Mouse (Mus musculus) forebrain, embryonic 11.5 days (tissue): ENCODE results near the gene Pygo2. TPM values are rescaled to one million over a fixed set of nuclear protein-coding genes. Genes with fewer than 3 reads are reported as not detected.
A peak's percentile ranks its signal among the peaks of the same experiment; 100 is the strongest.

Experiments
- ATAC-seq: fragments of 200-750 bp; cut with Nextera tagmentation; replicated peaks from 2 replicates; pipeline ENCODE4 v1.8.0; 2017; ENCODE audit warnings: moderate TSS enrichment; ENCODE audit not compliant: low FRiP score
- DNase-seq: peaks from one replicate; pipeline ENCODE4 v3.0.0-alpha.2; 2017; ENCODE audit warnings: low spot score
- H3K27ac ChIP-seq: fragments of 300-500 bp; sonication (generic); 2 replicates; pipeline ENCODE4 v1.5.1; 2014; ENCODE audit warnings: low read depth, low read length
- H3K27me3 ChIP-seq: fragments of 300-500 bp; sonication (generic); 2 replicates; pipeline ENCODE4 v1.6.1; 2014; ENCODE audit warnings: mild to moderate bottlenecking, low read length, mixed read lengths; ENCODE audit not compliant: control insufficient read depth, insufficient read depth
- H3K36me3 ChIP-seq: fragments of 300-500 bp; sonication (generic); 2 replicates; pipeline ENCODE4 v1.6.1; 2014; ENCODE audit warnings: mild to moderate bottlenecking, low read length, moderate library complexity, mixed read lengths; ENCODE audit not compliant: control insufficient read depth, insufficient read depth
- H3K4me1 ChIP-seq: fragments of 300-500 bp; sonication (generic); replicated peaks from 2 replicates; pipeline ENCODE4 v1.6.1; 2014; ENCODE audit warnings: low read length, mixed read lengths; ENCODE audit not compliant: control insufficient read depth, insufficient read depth
- H3K4me2 ChIP-seq: fragments of 300-500 bp; sonication (generic); 2 replicates; pipeline ENCODE4 v1.6.1; 2014; ENCODE audit warnings: low read depth, mild to moderate bottlenecking, low read length, moderate library complexity, mixed read lengths; ENCODE audit not compliant: severe bottlenecking
- H3K4me3 ChIP-seq: fragments of 300-500 bp; sonication (generic); 2 replicates; pipeline ENCODE4 v1.5.1; 2014; ENCODE audit warnings: low read depth, low read length
- H3K9ac ChIP-seq: fragments of 300-500 bp; sonication (generic); 2 replicates; pipeline ENCODE4 v1.6.1; 2014; ENCODE audit warnings: low read length
- H3K9me3 ChIP-seq: fragments of 300-500 bp; sonication (generic); 2 replicates; pipeline ENCODE4 v1.6.1; 2016; ENCODE audit warnings: low read length, mixed read lengths; ENCODE audit not compliant: control insufficient read depth
- WGBS: fragments of 180-500 bp; shearing (Covaris S2); extraction: QIAGEN DNeasy Blood & Tissue Kit; methylation state at CpG from one replicate; pipeline ENCODE4 v1.1.7; 2014; 5-methylcytosine and 5-hydroxymethylcytosine counted together
- polyA plus RNA-seq: library from polyadenylated mRNA; unstranded; fragments of >200 nt; fragmentation: Nextera tagmentation; extraction: Ambion mirVana; gene quantifications from 2 replicates; pipeline ENCODE4 v1.2.1, GENCODE M21; 2014

Gene Pygo2
- polyA plus RNA-seq, 1 experiment from 2014 or later = 53.9 TPM

GRCm38 (mm10) chr3:89390699-89391662 lies 39.0 kb upstream of the Pygo2 start:
- Histone ChIP-seq H3K9me3 (no peaks in the 10 kb centered on the region), H3K4me3 (peak overlapping the region; percentile 48), H3K36me3 (no peaks in the 10 kb centered on the region), H3K4me1 (peaks cover 33% of the 10 kb centered on the region), H3K27me3 (peaks cover 2% of the 10 kb centered on the region), H3K4me2 (peak overlapping the region; percentile 99), H3K27ac (no peak overlapping the region), H3K9ac (peak overlapping the region; percentile 65)
- no peak for DNase-seq
- 17% methylated on average over 19 of the region's 19 CpGs for WGBS
- ATAC-seq = no peak

GRCm38 (mm10) chr3:89391663-89392511 lies 38.1 kb upstream of the Pygo2 start:
- Histone ChIP-seq H3K4me3 (peak overlapping the region; percentile 48), H3K9ac (peak overlapping the region; percentile 65), H3K9me3 (no peaks in the 10 kb centered on the region), H3K4me1 (peaks cover 36% of the 10 kb centered on the region), H3K36me3 (no peaks in the 10 kb centered on the region), H3K27me3 (peaks cover 2% of the 10 kb centered on the region), H3K4me2 (peak overlapping the region; percentile 99), H3K27ac (no peak overlapping the region)
- WGBS = under 1% methylated on average over 55 of the region's 56 CpGs
- DNase-seq (peak; percentile 74), ATAC-seq (no peak)

- H3K9ac ChIP-seq = peak overlapping the region; percentile 65
- 0% methylated on average over 20 of the region's 24 CpGs for WGBS
Measured at GRCm38 (mm10) chr3:89392871-89393311, 37.1 kb upstream of the Pygo2 start.

GRCm38 (mm10) chr3:89393605-89394004 lies 36.4 kb upstream of the Pygo2 start:
- WGBS = under 1% methylated on average over 15 of the region's 15 CpGs
- peak overlapping the region; percentile 55 for H3K9ac ChIP-seq

More at GRCm38 (mm10) chr3:89392871-89393311, 37.1 kb upstream of the Pygo2 start:
- DNase-seq (no peak), ATAC-seq (no peak)
- Histone ChIP-seq H3K27me3 (peaks cover 2% of the 10 kb centered on the region), H3K4me1 (peaks cover 36% of the 10 kb centered on the region), H3K4me2 (peak overlapping the region; percentile 99), H3K4me3 (peak overlapping the region; percentile 48), H3K9me3 (no peaks in the 10 kb centered on the region), H3K36me3 (no peaks in the 10 kb centered on the region), H3K27ac (no peak overlapping the region)

GRCm38 (mm10) chr3:89394006-89394893 lies 35.8 kb upstream of the Pygo2 start, which contains the start of gene Zbtb7b:
Zbtb7b (minus strand) TSS chr3:89394776.
- peaks cover 36% of the 10 kb centered on the region for H3K4me1 ChIP-seq
- peak; percentile 81 for DNase-seq
- H3K27ac ChIP-seq = peak within 1 kb of the TSS; percentile 71
- peak within 1 kb of the TSS; percentile 99 for H3K4me2 ChIP-seq
- H3K36me3 ChIP-seq = no peaks in the 10 kb centered on the region
- H3K4me3 ChIP-seq = peak within 1 kb of the TSS; percentile 48
- no peaks in the 10 kb centered on the region for H3K9me3 ChIP-seq
- H3K9ac ChIP-seq = peak within 1 kb of the TSS; percentile 55
- WGBS = under 1% methylated on average over 41 of the region's 42 CpGs
- peaks cover 2% of the 10 kb centered on the region for H3K27me3 ChIP-seq
- peak; percentile 59 for ATAC-seq

More at GRCm38 (mm10) chr3:89393605-89394004, 36.4 kb upstream of the Pygo2 start:
- DNase-seq = peak; percentile 98
- no peaks in the 10 kb centered on the region for H3K9me3 ChIP-seq
- H3K36me3 ChIP-seq = no peaks in the 10 kb centered on the region
- peaks cover 36% of the 10 kb centered on the region for H3K4me1 ChIP-seq
- peak; percentile 94 for ATAC-seq
- peak overlapping the region; percentile 71 for H3K27ac ChIP-seq
- peaks cover 2% of the 10 kb centered on the region for H3K27me3 ChIP-seq
- peak overlapping the region; percentile 99 for H3K4me2 ChIP-seq
- H3K4me3 ChIP-seq = peak overlapping the region; percentile 48

- Histone ChIP-seq H3K4me1 (peaks cover 36% of the 10 kb centered on the region), H3K27ac (no peak overlapping the region), H3K36me3 (no peaks in the 10 kb centered on the region), H3K4me3 (peak overlapping the region; percentile 48), H3K9me3 (no peaks in the 10 kb centered on the region), H3K27me3 (peaks cover 2% of the 10 kb centered on the region), H3K4me2 (peak overlapping the region; percentile 99), H3K9ac (peak overlapping the region; percentile 30; the same call in 1 of the 2 replicates)
- ATAC-seq = no peak; the same call in 1 of the 2 replicates
- peak; percentile 90 for DNase-seq
- 0% methylated on average over 12 of the region's 12 CpGs for WGBS
Measured at GRCm38 (mm10) chr3:89394894-89395256, 35.1 kb upstream of the Pygo2 start.

- no peak for ATAC-seq
- Histone ChIP-seq H3K9ac (peak overlapping the region; percentile 30; the same call in 1 of the 2 replicates), H3K4me3 (peak overlapping the region; percentile 48), H3K4me1 (peaks cover 36% of the 10 kb centered on the region), H3K27ac (no peak overlapping the region), H3K36me3 (no peaks in the 10 kb centered on the region), H3K9me3 (no peaks in the 10 kb centered on the region), H3K4me2 (peak overlapping the region; percentile 99), H3K27me3 (peaks cover 2% of the 10 kb centered on the region)
- DNase-seq = no peak
- WGBS = 1% methylated on average over 10 of the region's 10 CpGs
Measured at GRCm38 (mm10) chr3:89395419-89395805, 34.6 kb upstream of the Pygo2 start.
